Comparison of ENCODE assay signal across 27 mouse cellular contexts in genomic region chr3:34577896-34578530, GRCm38 (mm10).
DNase-seq lines count a peak whose midpoint lies in the region; ATAC-seq and TF ChIP-seq lines count a peak whose summit lies in the region.
"Had no signal": no experiment of that assay in that cellular context is flagged by ENCODE, and none has a peak within 500 bp of the region (broad histone marks: within the 10 kb centered on the region; RNA-seq: fewer than 3 reads in every experiment).

No protein-coding gene starts in this region.

- no peak overlapping the region for H3K4me3 ChIP-seq in hindbrain, embryonic 11.5 days (ENCODE audit: low read depth, low read length)
- H3K4me3 ChIP-seq in hindbrain, embryonic 12.5 days, result no peak overlapping the region
- no peak overlapping the region for H3K4me3 ChIP-seq in liver, adult 2 months (ENCODE audit: insufficient read depth, low read depth, low read length)
- H3K4me3 ChIP-seq in liver, postnatal 0 days (ENCODE audit: low read depth, low read length), result no peak overlapping the region
- H3K4me3 ChIP-seq: erythroblast, embryonic 14.5 days; forebrain, embryonic 12.5 days; limb, embryonic 12.5 days had no signal

- no peak for TF ChIP-seq POLR2A in liver, adult 2 months (IDR thresholded peaks at IDR 0.05; ENCODE audit: extremely low read depth, insufficient read depth, low read length)

- no peaks in the 10 kb centered on the region; the same call in 1 of the 2 replicates for H3K4me1 ChIP-seq in hindbrain, embryonic 11.5 days (replicated peaks; ENCODE audit: control insufficient read depth, insufficient read depth, low read length)
- H3K4me1 ChIP-seq in hindbrain, embryonic 12.5 days, result peaks cover 12% of the 10 kb centered on the region
- H3K4me1 ChIP-seq in liver, adult 2 months (ENCODE audit: control insufficient read depth, insufficient read depth, low read length), result 0 out of 2 replicates have a peak, but pooled peaks cover 2% of the 10 kb centered on the region
- no peaks in the 10 kb centered on the region for H3K4me1 ChIP-seq in liver, postnatal 0 days (ENCODE audit: insufficient read depth)
- H3K4me1 ChIP-seq: limb, embryonic 12.5 days had no signal

- TF ChIP-seq CTCF in liver, adult 2 months (IDR thresholded peaks at IDR 0.05; ENCODE audit: low read depth, low read length), result no peak
- TF ChIP-seq CTCF in liver, postnatal 0 days (IDR thresholded peaks at IDR 0.05; ENCODE audit: low read depth), result no peak

- no peaks in the 10 kb centered on the region for H3K27me3 ChIP-seq in hindbrain, embryonic 11.5 days (ENCODE audit: control insufficient read depth, insufficient read depth, low read length)
- H3K27me3 ChIP-seq in hindbrain, embryonic 12.5 days, result no peaks in the 10 kb centered on the region
- H3K27me3 ChIP-seq in liver, adult 2 months (ENCODE audit: control insufficient read depth, insufficient read depth, low read length), result no peaks in the 10 kb centered on the region
- no peaks in the 10 kb centered on the region for H3K27me3 ChIP-seq in liver, postnatal 0 days (ENCODE audit: insufficient read depth, low read length)
- H3K27me3 ChIP-seq: CH12.LX had no signal

- H3K9me3 ChIP-seq in hindbrain, embryonic 11.5 days (ENCODE audit: control insufficient read depth, low read length), result no peaks in the 10 kb centered on the region
- no peaks in the 10 kb centered on the region for H3K9me3 ChIP-seq in hindbrain, embryonic 12.5 days (replicated peaks)
- no peaks in the 10 kb centered on the region for H3K9me3 ChIP-seq in liver, postnatal 0 days (ENCODE audit: low read length)
- H3K9me3 ChIP-seq: forebrain, embryonic 12.5 days; limb, embryonic 12.5 days had no signal

- WGBS in hindbrain, embryonic 11.5 days, result 57% methylated on average over 8 of the region's 8 CpGs
- WGBS in hindbrain, embryonic 12.5 days, result 51% methylated on average over 8 of the region's 8 CpGs
- WGBS in liver, adult 2 months, result 27% methylated on average over 8 of the region's 8 CpGs
- WGBS in liver, postnatal 0 days (ENCODE audit: insufficient replicate concordance), result 50% methylated on average over 8 of the region's 8 CpGs

- no peaks in the 10 kb centered on the region for H3K79me2 ChIP-seq in liver, adult 2 months (ENCODE audit: control insufficient read depth, insufficient read depth, low read length)

- H3K36me3 ChIP-seq in hindbrain, embryonic 11.5 days (ENCODE audit: control insufficient read depth, insufficient read depth, low read length), result no peaks in the 10 kb centered on the region
- H3K36me3 ChIP-seq in hindbrain, embryonic 12.5 days, result no peaks in the 10 kb centered on the region
- H3K36me3 ChIP-seq in liver, adult 2 months (ENCODE audit: control insufficient read depth, insufficient read depth, low read length), result no peaks in the 10 kb centered on the region
- H3K36me3 ChIP-seq in liver, postnatal 0 days (replicated peaks; ENCODE audit: insufficient read depth, low read length), result no peaks in the 10 kb centered on the region
- H3K36me3 ChIP-seq: forebrain, embryonic 12.5 days; limb, embryonic 12.5 days had no signal

- TF ChIP-seq EP300 in liver, postnatal 0 days (IDR thresholded peaks at IDR 0.05; ENCODE audit: low read depth), result no peak

- H3K9ac ChIP-seq in hindbrain, embryonic 11.5 days (ENCODE audit: low read depth, low read length), result no peak overlapping the region
- H3K9ac ChIP-seq in hindbrain, embryonic 12.5 days, result no peak overlapping the region
- no peak overlapping the region for H3K9ac ChIP-seq in liver, adult 2 months (ENCODE audit: low read depth, low read length)
- H3K9ac ChIP-seq in liver, postnatal 0 days (replicated peaks), result no peak overlapping the region
- H3K9ac ChIP-seq: forebrain, embryonic 12.5 days; limb, embryonic 12.5 days had no signal

- 0 out of 2 replicates have a peak, but pooled peaks have one; percentile 45 for ATAC-seq in hindbrain, embryonic 11.5 days (ENCODE audit: low FRiP score)
- no peak for ATAC-seq in hindbrain, embryonic 12.5 days (ENCODE audit: low FRiP score)
- ATAC-seq in liver, postnatal 0 days, result no peak
- ATAC-seq: inflammation-experienced regulatory T-cells, adult 6 months; Patski had no signal

- peak; percentile 9 for DNase-seq in cerebellum, adult 9-10 months
- no peak for DNase-seq in cerebellum, adult 8-10 months
- no peak for DNase-seq in hindbrain, embryonic 11.5 days (ENCODE audit: low spot score)
- DNase-seq in liver, adult 2 months (ENCODE audit: extremely low read depth, low read depth, low spot score), result peak; percentile 70
- DNase-seq in liver, postnatal 0 days, result no peak
- DNase-seq in retina, embryonic 14.5 days (ENCODE audit: low spot score), result peak; percentile 52
- no peak for DNase-seq in heart, adult 8-10 months (ENCODE audit: low spot score)
- DNase-seq: adrenal gland, postnatal 14 days; cerebellum, adult 9-11 months; gastrocnemius, postnatal 25 days; heart, postnatal 36 days; kidney, adult 11 months; kidney, postnatal 14 days; layer of hippocampus, adult 9-11 months; lung, postnatal 36 days; thymus, adult 2 months; thymus, postnatal 36 days had no signal

- H3K4me2 ChIP-seq in hindbrain, embryonic 11.5 days (replicated peaks; ENCODE audit: low read depth, low read length), result no peak overlapping the region
- H3K4me2 ChIP-seq in hindbrain, embryonic 12.5 days (replicated peaks), result no peak overlapping the region
- H3K4me2 ChIP-seq in liver, postnatal 0 days (ENCODE audit: low read depth, low read length), result no peak overlapping the region
- H3K4me2 ChIP-seq: forebrain, embryonic 12.5 days; heart, embryonic 11.5 days; limb, embryonic 12.5 days; liver, embryonic 11.5 days; midbrain, embryonic 11.5 days had no signal

- no peak overlapping the region for H3K27ac ChIP-seq in hindbrain, embryonic 11.5 days (ENCODE audit: low read depth, low read length)
- no peak overlapping the region for H3K27ac ChIP-seq in hindbrain, embryonic 12.5 days
- no peak overlapping the region for H3K27ac ChIP-seq in liver, adult 2 months (replicated peaks; ENCODE audit: insufficient read depth, low read depth, low read length)
- H3K27ac ChIP-seq in liver, postnatal 0 days (ENCODE audit: low read depth), result no peak overlapping the region
- H3K27ac ChIP-seq: limb, embryonic 12.5 days had no signal

Comparison
In these comparisons a context has a peak if more than half of its experiments do, and no peak if none do; other contexts are left out.
1. DNase-seq: peak in cerebellum, adult 9-10 months (single experiment), liver, adult 2 months (single experiment) and retina, embryonic 14.5 days (single experiment); none in cerebellum, adult 8-10 months (single experiment), hindbrain, embryonic 11.5 days (single experiment), liver, postnatal 0 days (single experiment) and heart, adult 8-10 months (single experiment).